Mouse (Mus musculus) embryo, embryonic 11.5 days (tissue): ENCODE data around the gene Fhad1.
A peak's percentile ranks its signal among the peaks of the same experiment; 100 is the strongest.
"Not testable (repeated sequence)": the region's sequence is repeated elsewhere in the genome, so short reads cannot be mapped to it uniquely, and the experiment has no call there.

Source experiments
- DNase-seq: peaks from one replicate; pipeline ENCODE4 v3.0.0-alpha.2; 2012; ENCODE audit warnings: low read depth, low spot score

Fhad1 gene

GRCm38 (mm10) chr4:142014659-142015608, at the start of gene Fhad1:
TSS of gene Fhad1 (minus strand) at chr4:142015082.
- peak; percentile 73 for DNase-seq

GRCm38 (mm10) chr4:142063057-142063534, 48.2 kb upstream of the Fhad1 start:
- DNase-seq, result no peak

- no peak for DNase-seq
Measured at GRCm38 (mm10) chr4:142061485-142062240, 46.8 kb upstream of the Fhad1 start.

GRCm38 (mm10) chr4:142060455-142061378, 45.8 kb upstream of the Fhad1 start:
- DNase-seq, result no peak

GRCm38 (mm10) chr4:142059841-142060193, 44.9 kb upstream of the Fhad1 start:
- no peak for DNase-seq

- no peak for DNase-seq
Measured at GRCm38 (mm10) chr4:142059113-142059840, 44.4 kb upstream of the Fhad1 start.

GRCm38 (mm10) chr4:142057529-142058216, 42.8 kb upstream of the Fhad1 start:
- DNase-seq, result no peak

- DNase-seq, result no peak
Measured at GRCm38 (mm10) chr4:142055600-142055999, 40.7 kb upstream of the Fhad1 start.

GRCm38 (mm10) chr4:142054580-142054979, 39.7 kb upstream of the Fhad1 start:
- DNase-seq, result no peak

- DNase-seq, result no peak
Measured at GRCm38 (mm10) chr4:142053661-142054448, 39.0 kb upstream of the Fhad1 start.

GRCm38 (mm10) chr4:142053261-142053660, 38.4 kb upstream of the Fhad1 start:
- DNase-seq, result no peak

- no peak for DNase-seq
Measured at GRCm38 (mm10) chr4:142052391-142053132, 37.7 kb upstream of the Fhad1 start.

- DNase-seq, result not testable (repeated sequence)
Measured at GRCm38 (mm10) chr4:142051883-142052282, 37.0 kb upstream of the Fhad1 start.

GRCm38 (mm10) chr4:142049963-142050362, 35.1 kb upstream of the Fhad1 start:
- DNase-seq, result no peak

- no peak for DNase-seq
Measured at GRCm38 (mm10) chr4:142048391-142048790, 33.5 kb upstream of the Fhad1 start.

GRCm38 (mm10) chr4:142047005-142047404, 32.1 kb upstream of the Fhad1 start:
- DNase-seq, result no peak

- DNase-seq, result no peak
Measured at GRCm38 (mm10) chr4:142046496-142046895, 31.6 kb upstream of the Fhad1 start.

GRCm38 (mm10) chr4:142045595-142046163, 30.8 kb upstream of the Fhad1 start:
- DNase-seq, result no peak
